8 mouse cellular contexts compared by ENCODE assay signal in genomic region chr7:127776878-127777473, GRCm38 (mm10). TPM values are rescaled to one million over a fixed set of nuclear protein-coding genes. Genes with fewer than 3 reads are reported as not detected.
DNase-seq lines count a peak whose midpoint lies in the region; ATAC-seq lines count a peak whose summit lies in the region.

No protein-coding gene starts in this region.

- peak; percentile 87 for ATAC-seq in common myeloid progenitor, adult 5-6 weeks (replicated peaks; ENCODE audit: low read depth, poor library complexity, severe bottlenecking)
- peak; percentile 85 for ATAC-seq in megakaryocyte progenitor cell, adult 5-6 weeks (replicated peaks; ENCODE audit: poor library complexity)

- peak; percentile 99 for DNase-seq in ZHBTc4 (ENCODE audit: low read depth, low spot score)
- DNase-seq in gastrocnemius, adult 8-10 months (ENCODE audit: low spot score in 2 of 2), result peak; percentile 94 to 96
- DNase-seq in induced T-regulatory cell, adult 2 months (ENCODE audit: low read depth), result peak; percentile 99
- peak; percentile 88 to 96 for DNase-seq in left cerebral cortex, adult 9 months (ENCODE audit: low spot score in 2 of 2)
- peak; percentile 97 for DNase-seq in right cerebral cortex, postnatal 14 days
- DNase-seq in urinary bladder, postnatal 36 days (ENCODE audit: low spot score in 2 of 2), result peak; percentile 92 to 96

RNA-seq across cellular contexts. Expression of gene Setd1a, which starts 0.5 kb away (rescaled TPM):
- 15.1 and 16.6 TPM in 2 replicates for total RNA-seq in common myeloid progenitor, adult 5-6 weeks (2017)
- 10 to 100 TPM; 16.4 to 22.8 (median 18.6) TPM for total RNA-seq in gastrocnemius, adult 8-10 months (2022)
- 54.7 and 67.2 TPM in 2 replicates for total RNA-seq in megakaryocyte progenitor cell, adult 5-6 weeks (2015)
- 9.7 and 13.6 TPM in 2 replicates for total RNA-seq in megakaryocyte progenitor cell, adult 5-6 weeks (2017)

RNA-seq across cellular contexts. Expression of gene Orai3, which starts 7.4 kb away (rescaled TPM):
- 24.5 and 40.6 TPM in 2 replicates for total RNA-seq in common myeloid progenitor, adult 5-6 weeks (2017)
- 10 to 100 TPM; 12.2 to 13.6 (median 12.9) TPM for total RNA-seq in gastrocnemius, adult 8-10 months (2022)
- total RNA-seq in megakaryocyte progenitor cell, adult 5-6 weeks (2015), result 26.7 and 32.1 TPM in 2 replicates
- total RNA-seq in megakaryocyte progenitor cell, adult 5-6 weeks (2017), result 28.2 and 30.2 TPM in 2 replicates

RNA-seq across cellular contexts. Expression of gene Gm49388, which starts 8.4 kb away (rescaled TPM):
- 1.4 TPM in 1 of 2 replicates, not detected in the other for total RNA-seq in common myeloid progenitor, adult 5-6 weeks (2017)
- total RNA-seq in gastrocnemius, adult 8-10 months (2022), result 1 to 10 TPM; 1.6 to 2.3 (median 2.1) TPM
- not detected in 2 replicates for total RNA-seq in megakaryocyte progenitor cell, adult 5-6 weeks (2015)
- total RNA-seq in megakaryocyte progenitor cell, adult 5-6 weeks (2017), result not detected in 2 replicates

RNA-seq across cellular contexts. Expression of gene Hsd3b7, which starts 23.4 kb away (rescaled TPM):
- 36.7 and 52.3 TPM in 2 replicates for total RNA-seq in common myeloid progenitor, adult 5-6 weeks (2017)
- 1 to 10 TPM; 1.5 to 4.2 (median 1.9) TPM for total RNA-seq in gastrocnemius, adult 8-10 months (2022)
- total RNA-seq in megakaryocyte progenitor cell, adult 5-6 weeks (2015), result 20.2 and 31.3 TPM in 2 replicates
- 25.6 and 26.8 TPM in 2 replicates for total RNA-seq in megakaryocyte progenitor cell, adult 5-6 weeks (2017)

RNA-seq across cellular contexts. Expression of gene Fbxl19, which starts 32.6 kb away (rescaled TPM):
- 14.6 and 21.4 TPM in 2 replicates for total RNA-seq in common myeloid progenitor, adult 5-6 weeks (2017)
- 1 to 10 TPM in 2 of 4 experiments, under 1 TPM in 2; 0.92 to 1.6 (median 1.1) TPM for total RNA-seq in gastrocnemius, adult 8-10 months (2022)
- 5.6 and 5.7 TPM in 2 replicates for total RNA-seq in megakaryocyte progenitor cell, adult 5-6 weeks (2015)
- total RNA-seq in megakaryocyte progenitor cell, adult 5-6 weeks (2017), result 14.2 and 16.1 TPM in 2 replicates

Comparison
In these comparisons a context has a peak if more than half of its experiments do, and no peak if none do; other contexts are left out.
1. Peak in every context shown above with its lines: DNase-seq and ATAC-seq.